Mouse (Mus musculus): ENCODE data around the gene Zfp786.

GRCm38 (mm10) chr6:47821776-47822175, 8.9 kb downstream of the Zfp786 start:
- TF ChIP-seq CTCF (IDR thresholded peaks at IDR 0.05; ENCODE audit: control insufficient read depth, insufficient read depth, insufficient read length), result no peak
- no peak for TF ChIP-seq MAX (IDR thresholded peaks at IDR 0.05)
- no peak for TF ChIP-seq USF1 (IDR thresholded peaks at IDR 0.05; ENCODE audit: low read depth)
